ENCODE assay signal across 13 mouse cellular contexts in the genomic region with DNA sequence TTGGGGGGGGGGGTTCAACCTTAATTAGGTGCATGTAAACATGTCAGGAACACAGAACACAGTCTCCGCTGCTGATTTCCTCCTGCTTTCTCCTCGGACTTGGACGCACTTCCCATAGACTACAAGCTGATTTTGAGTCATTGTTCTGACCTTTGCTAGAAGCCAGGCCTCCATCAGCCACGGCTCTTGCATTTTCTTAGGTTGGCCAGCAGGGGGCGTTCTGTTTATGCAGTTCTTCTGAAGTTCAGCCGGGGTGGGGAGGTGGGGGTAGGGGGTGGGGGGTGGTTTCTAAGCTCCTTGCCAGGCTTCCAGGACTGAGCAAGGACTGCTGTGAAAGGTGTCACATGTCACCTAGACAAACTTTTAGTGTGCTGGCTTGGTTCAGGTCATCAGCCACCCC. TPM values are rescaled to one million over a fixed set of nuclear protein-coding genes. Genes with fewer than 3 reads are reported as not detected.
A peak's percentile ranks its signal among the peaks of the same experiment; 100 is the strongest.
DNase-seq lines count a peak whose midpoint lies in the region; ATAC-seq and TF ChIP-seq lines count a peak whose summit lies in the region.
"Had no signal": no experiment of that assay in that cellular context is flagged by ENCODE, and none has a peak within 500 bp of the region (broad histone marks: within the 10 kb centered on the region; RNA-seq: fewer than 3 reads in every experiment).

No protein-coding gene starts in this region.

- H3K4me3 ChIP-seq in spleen, adult 2 months (ENCODE audit: extremely low read depth, insufficient read depth, insufficient read length): no peak overlapping the region
- H3K4me3 ChIP-seq: erythroblast, embryonic 14.5 days; neural tube, embryonic 13.5 days had no signal

- ATAC-seq in megakaryocyte, adult 5-6 weeks (ENCODE audit: poor library complexity, severe bottlenecking): no peak
- ATAC-seq: inflammation-experienced regulatory T-cells, adult 6 months had no signal

- H3K27me3 ChIP-seq in spleen, adult 2 months (ENCODE audit: control insufficient read depth, insufficient read depth, low read length): no peaks in the 10 kb centered on the region
- H3K27me3 ChIP-seq: neural tube, embryonic 13.5 days had no signal

- peak; percentile 29; the same call in 1 of the 2 replicates for TF ChIP-seq CTCF in spleen, adult 2 months (IDR thresholded peaks at IDR 0.05; ENCODE audit: extremely low read depth, insufficient read depth, insufficient read length, insufficient replicate concordance)

- no peak overlapping the region for H3K27ac ChIP-seq in spleen, adult 2 months (ENCODE audit: insufficient read depth, low read length)
- H3K27ac ChIP-seq: neural tube, embryonic 13.5 days had no signal

- no peaks in the 10 kb centered on the region for H3K4me1 ChIP-seq in spleen, adult 2 months (ENCODE audit: control insufficient read depth, insufficient read depth, insufficient read length)
- H3K4me1 ChIP-seq: neural tube, embryonic 13.5 days had no signal

- intact Hi-C loops in heart, postnatal 36 days (cut with DNase I): no loop called here

- WGBS in spleen, adult 2 months: 37% methylated on average over 6 of the region's 6 CpGs

- no peak for TF ChIP-seq POLR2A in spleen, adult 2 months (IDR thresholded peaks at IDR 0.05; ENCODE audit: low read depth, low read length)

- peak; percentile 7 for DNase-seq in heart, postnatal 4 days
- DNase-seq in heart, postnatal 36 days: no peak
- no peak for DNase-seq in spleen, adult 2 months (ENCODE audit: low read depth in 1 of 2, low spot score in 2 of 2)
- DNase-seq in spleen, postnatal 4 days (ENCODE audit: low spot score in 2 of 2): no peak
- DNase-seq in c-Kit-negative CD71-positive TER-119-positive erythroid progenitor cells, embryonic 14.5 days (ENCODE audit: low read depth, low spot score): peak; percentile 1
- DNase-seq in thymus, postnatal 4 days: peak; percentile 55
- no peak for DNase-seq in layer of hippocampus, adult 18-20 months (ENCODE audit: low spot score in 2 of 2)
- DNase-seq: cerebellum, adult 9-10 months; gastrocnemius, postnatal 36 days had no signal

- H3K36me3 ChIP-seq in spleen, adult 2 months (ENCODE audit: control insufficient read depth, insufficient read depth, low read length): no peaks in the 10 kb centered on the region
- H3K36me3 ChIP-seq: neural tube, embryonic 13.5 days had no signal

RNA-seq across cellular contexts. Expression of a gene that starts 8.6 kb away (rescaled TPM):
- total RNA-seq in heart, postnatal 4 days (2021): under 1 TPM; 0.16 to 0.64 TPM
- total RNA-seq in heart, postnatal 36 days (2021): under 1 TPM; 0.27 to 0.58 TPM
- not detected in 2 replicates for polyA plus RNA-seq in spleen, adult 2 months (2012; rRNA removed)
- total RNA-seq in megakaryocyte, adult 5-6 weeks (2015): not detected in 2 replicates
- 0.29 TPM in 1 of 2 replicates, not detected in the other for total RNA-seq in megakaryocyte, adult 5-6 weeks (2017)
- 1 to 10 TPM; 2.3 to 2.8 TPM for total RNA-seq in layer of hippocampus, adult 18-20 months (2021)
- polyA plus RNA-seq: erythroblast, embryonic 14.5 days; inflammation-experienced regulatory T-cells, adult 6 months had no signal

Comparison
In these comparisons a context has a peak if more than half of its experiments do, and no peak if none do; other contexts are left out.
1. DNase-seq: peak in heart, postnatal 4 days (single experiment), c-Kit-negative CD71-positive TER-119-positive erythroid progenitor cells, embryonic 14.5 days (single experiment) and thymus, postnatal 4 days (single experiment); none in heart, postnatal 36 days (0 of 2), spleen, adult 2 months (0 of 2), spleen, postnatal 4 days (0 of 2) and layer of hippocampus, adult 18-20 months (0 of 2).